Mouse (Mus musculus): ENCODE measurements around the gene Spon1. TPM values are rescaled to one million over a fixed set of nuclear protein-coding genes. Genes with fewer than 3 reads are reported as not detected.

The Spon1 gene
- total and polyA plus RNA-seq, 3 experiments: 8.3 to 11.8 (median 11.5) TPM

DNA sequence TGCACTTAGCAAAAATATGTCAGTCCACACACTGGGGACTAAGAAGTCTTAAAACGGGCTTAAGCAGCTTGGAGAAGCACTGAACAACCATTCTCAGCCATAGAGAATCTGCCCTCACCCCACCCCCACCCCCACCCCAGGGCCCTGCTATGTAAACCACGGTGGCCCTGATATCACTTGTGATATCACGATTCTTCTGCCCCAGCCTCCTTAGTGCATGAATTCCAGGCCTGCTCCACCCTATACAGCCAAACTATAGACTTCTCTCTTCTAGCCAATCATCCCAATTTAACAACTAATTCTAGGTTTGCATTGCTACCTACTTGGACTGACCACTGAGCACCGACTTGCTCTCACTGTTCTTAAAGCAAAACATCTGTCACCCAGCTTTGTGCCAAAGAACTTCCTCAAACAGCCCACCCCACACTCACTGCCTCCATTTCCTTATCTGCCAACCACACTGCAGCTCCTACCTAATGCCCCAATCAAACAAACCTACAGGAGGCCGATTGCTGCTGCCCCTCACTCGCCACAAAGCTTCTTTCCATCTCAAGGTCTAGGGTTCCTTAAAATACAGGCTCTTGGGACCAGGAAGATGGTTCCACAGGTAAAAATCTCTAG lies 278.2 kb downstream of the Spon1 start:
- H3K27me3 ChIP-seq (ENCODE audit: control insufficient read depth, insufficient read depth, low read length): no peaks in the 10 kb centered on the region
- no peak overlapping the region for H3K27ac ChIP-seq
- H3K9ac ChIP-seq (ENCODE audit: low read depth, low read length): no peak overlapping the region
- no peak for DNase-seq
- H3K36me3 ChIP-seq (ENCODE audit: control insufficient read depth, insufficient read depth, low read length): peaks cover 7% of the 10 kb centered on the region
- 37% methylated on average over 6 of the region's 6 CpGs for WGBS
- intact Hi-C loops (cut with DNase I): no loop called here
- peaks cover 4% of the 10 kb centered on the region for H3K4me1 ChIP-seq (ENCODE audit: control insufficient read depth, insufficient read depth, low read length)
- TF ChIP-seq EP300 (IDR thresholded peaks at IDR 0.05; ENCODE audit: insufficient read depth, low read depth, low read length): no peak
- no peak overlapping the region for H3K4me3 ChIP-seq
- 0 out of 2 replicates have a peak, but pooled peaks cover 1% of the 10 kb centered on the region for H3K79me2 ChIP-seq (replicated peaks; ENCODE audit: control insufficient read depth, insufficient read depth, low read length)

DNA sequence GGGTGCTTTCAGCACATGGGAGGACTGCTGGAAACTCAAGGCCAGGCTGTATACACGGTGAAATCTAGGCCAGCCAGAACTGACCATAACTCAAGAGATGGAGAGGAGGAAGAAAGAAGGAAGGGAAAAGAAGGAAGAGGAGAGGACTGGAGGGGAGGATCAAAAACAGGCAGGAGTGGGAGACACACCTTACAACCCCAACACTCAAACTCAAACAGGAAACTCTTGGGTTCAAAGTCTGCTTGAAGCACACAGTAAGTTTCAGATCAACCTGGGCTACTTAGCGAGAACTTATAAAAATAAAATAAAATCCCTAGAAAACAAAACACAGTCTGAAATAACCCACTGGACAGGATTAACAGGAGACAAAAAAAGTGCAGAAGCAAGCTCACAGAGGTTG lies 280.0 kb downstream of the Spon1 start:
- WGBS: 83% methylated on average over 2 of the region's 2 CpGs
- H3K4me3 ChIP-seq: no peak overlapping the region
- H3K27ac ChIP-seq: no peak overlapping the region
- H3K9ac ChIP-seq (ENCODE audit: low read depth, low read length): no peak overlapping the region
- intact Hi-C loops (cut with DNase I): no loop called here
- no peaks in the 10 kb centered on the region for H3K27me3 ChIP-seq (ENCODE audit: control insufficient read depth, insufficient read depth, low read length)
- peaks cover 7% of the 10 kb centered on the region for H3K36me3 ChIP-seq (ENCODE audit: control insufficient read depth, insufficient read depth, low read length)
- no peak for DNase-seq
- TF ChIP-seq CTCF (IDR thresholded peaks at IDR 0.05) (no peak), EP300 (IDR thresholded peaks at IDR 0.05; ENCODE audit: insufficient read depth, low read depth, low read length) (no peak), POLR2A (IDR thresholded peaks at IDR 0.05; ENCODE audit: insufficient read depth, low read depth, low read length) (no peak)
- 0 out of 2 replicates have a peak, but pooled peaks cover 1% of the 10 kb centered on the region for H3K79me2 ChIP-seq (replicated peaks; ENCODE audit: control insufficient read depth, insufficient read depth, low read length)
- peaks cover 4% of the 10 kb centered on the region for H3K4me1 ChIP-seq (ENCODE audit: control insufficient read depth, insufficient read depth, low read length)

DNA sequence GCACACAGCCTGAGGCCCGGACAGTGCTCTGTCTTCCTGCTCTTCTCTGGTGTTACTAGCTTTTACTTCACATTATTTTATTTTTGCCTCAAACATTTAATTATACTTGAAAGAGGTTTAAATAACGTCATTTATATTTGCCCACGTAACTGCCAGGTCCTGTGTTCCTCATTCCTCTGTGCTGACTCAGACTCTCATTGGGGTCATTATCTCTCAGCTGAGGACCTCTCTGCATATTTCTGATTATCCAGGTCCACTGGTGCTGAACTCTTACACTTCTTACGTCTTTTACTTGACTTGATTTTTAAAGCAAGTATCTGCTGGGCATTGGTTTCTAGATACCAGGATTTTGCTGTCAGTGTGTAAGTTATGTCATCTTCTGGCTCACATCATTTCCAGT lies 287.9 kb downstream of the Spon1 start:
- DNase-seq: no peak
- peaks cover 3% of the 10 kb centered on the region for H3K36me3 ChIP-seq (ENCODE audit: control insufficient read depth, insufficient read depth, low read length)
- H3K27me3 ChIP-seq (ENCODE audit: control insufficient read depth, insufficient read depth, low read length): no peaks in the 10 kb centered on the region
- no peak overlapping the region for H3K27ac ChIP-seq
- H3K4me3 ChIP-seq: no peak overlapping the region
- intact Hi-C loops (cut with DNase I): no loop called here
- no peak overlapping the region for H3K9ac ChIP-seq (ENCODE audit: low read depth, low read length)
- TF ChIP-seq EP300 (IDR thresholded peaks at IDR 0.05; ENCODE audit: insufficient read depth, low read depth, low read length) (no peak), POLR2A (IDR thresholded peaks at IDR 0.05; ENCODE audit: insufficient read depth, low read depth, low read length) (no peak), CTCF (IDR thresholded peaks at IDR 0.05) (no peak)
- 63% methylated on average over 4 of the region's 4 CpGs for WGBS
- no peaks in the 10 kb centered on the region for H3K4me1 ChIP-seq (ENCODE audit: control insufficient read depth, insufficient read depth, low read length)
- no peaks in the 10 kb centered on the region for H3K79me2 ChIP-seq (replicated peaks; ENCODE audit: control insufficient read depth, insufficient read depth, low read length)

- no peak overlapping the region for H3K9ac ChIP-seq (ENCODE audit: low read depth, low read length)
- no peaks in the 10 kb centered on the region for H3K27me3 ChIP-seq (ENCODE audit: control insufficient read depth, insufficient read depth, low read length)
- DNase-seq: no peak
- no peaks in the 10 kb centered on the region for H3K79me2 ChIP-seq (replicated peaks; ENCODE audit: control insufficient read depth, insufficient read depth, low read length)
- no peak overlapping the region for H3K27ac ChIP-seq
- peaks cover 3% of the 10 kb centered on the region for H3K36me3 ChIP-seq (ENCODE audit: control insufficient read depth, insufficient read depth, low read length)
- H3K4me1 ChIP-seq (ENCODE audit: control insufficient read depth, insufficient read depth, low read length): peaks cover 2% of the 10 kb centered on the region
- no peak for TF ChIP-seq EP300 (IDR thresholded peaks at IDR 0.05; ENCODE audit: insufficient read depth, low read depth, low read length)
- TF ChIP-seq CTCF (IDR thresholded peaks at IDR 0.05): no peak
- TF ChIP-seq POLR2A (IDR thresholded peaks at IDR 0.05; ENCODE audit: insufficient read depth, low read depth, low read length): no peak
- 90% methylated on average over 16 of the region's 16 CpGs for WGBS
- intact Hi-C loops (cut with DNase I): no loop called here
- H3K4me3 ChIP-seq: no peak overlapping the region
Measured at GRCm38 (mm10) chr7:114058166-114058565, 292.4 kb downstream of the Spon1 start.

DNA sequence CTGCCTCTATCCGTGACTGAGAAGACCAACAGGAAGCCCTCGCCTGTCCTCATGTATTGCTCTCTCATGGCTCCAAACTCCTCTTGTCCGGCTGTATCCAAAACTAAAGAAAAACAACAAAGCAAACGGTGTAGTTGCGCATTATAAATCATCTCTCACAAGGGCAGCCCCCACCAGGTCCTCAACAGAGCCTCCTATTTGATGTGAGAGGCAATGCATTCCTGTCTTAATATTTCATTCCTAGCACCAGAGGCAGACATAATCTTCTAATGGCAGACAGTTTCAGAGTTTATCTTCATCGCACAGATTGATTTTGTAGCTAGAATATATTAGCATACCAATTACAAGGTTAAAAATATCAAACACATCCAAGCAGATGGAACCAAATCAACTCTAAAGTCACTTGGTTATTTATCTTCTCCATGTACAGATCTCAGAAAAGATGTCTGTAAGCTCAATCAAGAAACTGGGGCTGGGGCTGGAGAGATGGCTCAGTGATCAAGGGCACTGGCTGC lies 293.2 kb downstream of the Spon1 start:
- Histone ChIP-seq H3K27me3 (ENCODE audit: control insufficient read depth, insufficient read depth, low read length) (no peaks in the 10 kb centered on the region), H3K9ac (ENCODE audit: low read depth, low read length) (no peak overlapping the region), H3K27ac (no peak overlapping the region), H3K4me1 (ENCODE audit: control insufficient read depth, insufficient read depth, low read length) (peaks cover 5% of the 10 kb centered on the region), H3K36me3 (ENCODE audit: control insufficient read depth, insufficient read depth, low read length) (peaks cover under 1% of the 10 kb centered on the region; the same call in 1 of the 2 replicates), H3K79me2 (replicated peaks; ENCODE audit: control insufficient read depth, insufficient read depth, low read length) (no peaks in the 10 kb centered on the region), H3K4me3 (no peak overlapping the region)
- intact Hi-C loops (cut with DNase I): no loop called here
- no peak for TF ChIP-seq CTCF (IDR thresholded peaks at IDR 0.05)
- 84% methylated on average over 6 of the region's 6 CpGs for WGBS
- no peak for DNase-seq

DNA sequence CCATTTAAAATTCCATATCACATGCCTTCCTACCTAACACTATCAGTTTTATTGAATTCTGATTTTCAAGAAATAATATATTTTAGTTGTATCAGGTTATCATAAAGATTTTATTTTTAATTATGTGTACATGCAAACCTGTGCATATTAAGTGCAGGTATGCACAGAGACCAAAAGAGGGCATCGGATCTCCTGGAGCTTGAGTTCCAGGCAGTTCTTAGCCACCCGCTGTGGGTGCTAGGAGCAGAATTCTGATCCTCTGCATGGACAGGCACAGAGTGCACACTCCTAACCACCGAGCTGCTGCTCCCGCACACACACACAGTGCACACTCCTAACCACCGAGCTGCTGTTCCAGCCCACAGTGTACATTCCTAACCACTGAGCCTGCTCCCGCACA lies 294.6 kb downstream of the Spon1 start:
- 97% methylated on average over 6 of the region's 6 CpGs for WGBS
- Histone ChIP-seq H3K9ac (ENCODE audit: low read depth, low read length) (no peak overlapping the region), H3K27me3 (ENCODE audit: control insufficient read depth, insufficient read depth, low read length) (no peaks in the 10 kb centered on the region), H3K4me1 (ENCODE audit: control insufficient read depth, insufficient read depth, low read length) (peaks cover 10% of the 10 kb centered on the region), H3K79me2 (replicated peaks; ENCODE audit: control insufficient read depth, insufficient read depth, low read length) (no peaks in the 10 kb centered on the region), H3K27ac (no peak overlapping the region), H3K36me3 (ENCODE audit: control insufficient read depth, insufficient read depth, low read length) (no peaks in the 10 kb centered on the region), H3K4me3 (no peak overlapping the region)
- intact Hi-C loops (cut with DNase I): no loop called here
- TF ChIP-seq POLR2A (IDR thresholded peaks at IDR 0.05; ENCODE audit: insufficient read depth, low read depth, low read length): no peak
- TF ChIP-seq CTCF (IDR thresholded peaks at IDR 0.05): no peak
- no peak for TF ChIP-seq EP300 (IDR thresholded peaks at IDR 0.05; ENCODE audit: insufficient read depth, low read depth, low read length)
- no peak for DNase-seq

Measured in heart, adult 2 months (tissue).